Mouse (Mus musculus) cerebellum, adult 2 months (tissue): Measurements from ENCODE around the gene Crb3.

ENCODE experiments used
- CTCF ChIP-seq: fragments of 200-500 bp; IDR thresholded peaks from 2 replicates; pipeline ENCODE4 v1.5.1; 2011; ENCODE audit warnings: low read depth, mild to moderate bottlenecking, control low read depth, low read length, moderate library complexity, borderline replicate concordance; ENCODE audit not compliant: insufficient read depth
- POLR2A ChIP-seq: fragments of 200-500 bp; IDR thresholded peaks from 2 replicates; pipeline ENCODE4 v1.6.1; 2011; ENCODE audit warnings: low read length, control low read depth, borderline replicate concordance; ENCODE audit not compliant: insufficient read depth

DNA sequence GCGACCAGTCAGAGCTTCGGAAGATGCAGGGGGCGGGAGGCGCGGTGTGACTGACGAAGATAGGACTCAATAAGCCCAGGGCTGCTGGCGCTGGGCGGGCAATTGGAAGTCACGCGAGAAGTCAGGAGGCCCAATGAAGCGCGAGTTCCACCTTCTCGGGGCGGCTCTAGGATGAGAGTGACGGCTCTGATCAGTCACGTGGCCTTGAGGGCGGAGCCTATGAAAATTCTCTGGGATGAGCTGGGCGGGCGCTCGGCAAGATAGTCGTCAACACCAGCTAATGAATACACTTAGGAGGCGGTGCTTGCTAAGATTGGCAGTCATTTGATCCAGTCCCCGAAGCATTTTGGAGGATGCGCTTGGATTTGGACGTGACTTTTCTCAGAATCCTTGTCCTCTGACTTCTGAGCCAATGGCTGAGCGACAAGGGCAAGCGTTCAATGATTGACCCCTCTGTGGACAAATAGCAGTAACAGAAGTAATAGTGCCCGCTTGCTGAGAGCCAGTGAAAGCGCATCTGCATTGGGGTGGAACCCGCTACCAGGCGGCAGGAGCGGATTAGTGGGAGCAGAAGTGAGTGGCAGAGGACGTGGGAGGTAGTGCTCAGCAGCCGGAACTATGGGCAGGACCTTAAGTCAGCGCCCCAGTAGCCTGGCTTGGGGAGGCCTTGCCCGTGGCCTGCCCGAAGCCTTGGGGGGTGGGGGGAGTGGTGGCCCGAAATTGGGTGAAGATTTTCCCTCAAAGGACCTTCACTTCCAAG is 27.1 kb upstream of the Crb3 start:
- no peak for TF ChIP-seq CTCF
- TF ChIP-seq POLR2A = peak; percentile 86
